Mouse (Mus musculus): ENCODE results near the gene Myl6. TPM values are rescaled to one million over a fixed set of nuclear protein-coding genes. Genes with fewer than 3 reads are reported as not detected.
"Not testable (repeated sequence)": the region's sequence is repeated elsewhere in the genome, so short reads cannot be mapped to it uniquely, and the experiment has no call there.

The Myl6 gene
- polyA plus RNA-seq, 1 experiment from 2014 or later = 3,187 TPM

DNA sequence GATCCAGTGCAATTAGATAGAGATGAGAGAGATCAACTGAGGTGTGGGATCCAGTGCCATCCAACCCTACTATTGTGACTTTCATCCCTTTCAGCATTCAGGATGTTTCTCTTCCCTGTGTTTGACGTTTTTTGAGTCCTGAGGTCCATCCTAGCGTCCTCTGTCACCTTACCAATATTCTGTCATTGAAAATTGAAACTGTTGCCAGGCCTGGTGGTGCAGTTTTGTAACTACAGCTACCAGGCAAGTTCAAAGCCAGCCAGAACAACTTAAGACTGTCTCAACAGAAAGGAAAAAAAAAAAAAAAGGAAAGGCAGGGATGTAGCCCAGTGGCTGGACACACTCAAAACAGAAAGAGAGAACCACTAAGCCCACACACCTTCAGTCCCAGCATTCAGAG lies 1.3 kb upstream of the Myl6 start:
- DNase-seq (ENCODE audit: low spot score) = no peak
- Histone ChIP-seq H3K27me3 (ENCODE audit: control insufficient read depth, insufficient read depth, low read length) (no peaks in the 10 kb centered on the region), H3K27ac (replicated peaks) (no peak overlapping the region), H3K4me3 (ENCODE audit: low read depth, low read length) (no peak overlapping the region), H3K9me3 (ENCODE audit: control insufficient read depth, low read length) (no peaks in the 10 kb centered on the region), H3K9ac (ENCODE audit: low read length) (no peak overlapping the region), H3K4me2 (replicated peaks; ENCODE audit: low read depth) (peak overlapping the region; percentile 85; the same call in 1 of the 2 replicates), H3K36me3 (ENCODE audit: control insufficient read depth, insufficient read depth, low read length) (peaks cover 7% of the 10 kb centered on the region; the same call in 1 of the 2 replicates), H3K4me1 (replicated peaks; ENCODE audit: control insufficient read depth, insufficient read depth) (peaks cover 6% of the 10 kb centered on the region; the same call in 1 of the 2 replicates)
- no peak for TF ChIP-seq EP300 (optimal IDR thresholded peaks at IDR 0.05)
- TF ChIP-seq CTCF (IDR thresholded peaks at IDR 0.05; ENCODE audit: low read depth) = peak; percentile 24; the same call in 1 of the 2 replicates
- no peak for ATAC-seq (ENCODE audit: low FRiP score, low TSS enrichment)
- 80% methylated on average over 2 of the region's 2 CpGs for WGBS

DNA sequence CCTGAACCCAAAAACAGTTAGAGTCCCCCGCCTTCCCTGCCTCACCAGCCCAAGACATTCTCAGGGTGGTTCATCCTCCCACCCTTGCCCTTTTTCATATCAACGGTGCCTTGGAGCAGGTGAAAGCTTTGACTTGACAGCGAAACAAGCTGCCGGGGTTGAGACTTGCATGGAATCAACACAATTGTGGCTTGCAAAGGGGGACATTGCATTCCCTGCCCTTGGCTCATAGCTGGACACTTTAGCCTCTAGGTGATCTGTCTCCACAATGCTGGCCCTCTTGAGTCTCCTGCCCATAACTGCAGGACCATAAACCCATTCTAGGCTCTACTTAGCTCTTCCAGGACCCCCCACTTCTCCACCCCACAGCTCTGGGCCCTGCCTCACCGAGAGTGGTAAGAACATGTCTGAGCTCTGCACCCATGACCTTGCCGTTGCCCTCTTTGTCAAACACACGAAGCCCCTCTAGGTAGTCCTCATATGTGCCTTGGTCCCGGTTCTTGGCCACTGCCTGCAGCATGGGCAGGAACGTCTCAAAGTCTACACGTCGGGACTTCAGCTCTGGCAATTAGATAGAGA lies 811 bp upstream of the Myl6 start:
- H3K4me3 ChIP-seq (ENCODE audit: low read depth, low read length) = peak overlapping the region; percentile 84
- peak overlapping the region; percentile 99 for H3K27ac ChIP-seq (replicated peaks)
- no peak for TF ChIP-seq CTCF (IDR thresholded peaks at IDR 0.05; ENCODE audit: low read depth)
- TF ChIP-seq EP300 (optimal IDR thresholded peaks at IDR 0.05) = no peak
- H3K36me3 ChIP-seq (ENCODE audit: control insufficient read depth, insufficient read depth, low read length) = peaks cover 11% of the 10 kb centered on the region; the same call in 1 of the 2 replicates
- H3K9ac ChIP-seq (ENCODE audit: low read length) = peak overlapping the region; percentile 82
- peak overlapping the region; percentile 85 for H3K4me2 ChIP-seq (replicated peaks; ENCODE audit: low read depth)
- no peaks in the 10 kb centered on the region for H3K27me3 ChIP-seq (ENCODE audit: control insufficient read depth, insufficient read depth, low read length)
- ATAC-seq (ENCODE audit: low FRiP score, low TSS enrichment) = no peak
- H3K9me3 ChIP-seq (ENCODE audit: control insufficient read depth, low read length) = no peaks in the 10 kb centered on the region
- DNase-seq (ENCODE audit: low spot score) = no peak
- H3K4me1 ChIP-seq (replicated peaks; ENCODE audit: control insufficient read depth, insufficient read depth) = peaks cover 6% of the 10 kb centered on the region; the same call in 1 of the 2 replicates
- WGBS = 47% methylated on average over 11 of the region's 11 CpGs

DNA sequence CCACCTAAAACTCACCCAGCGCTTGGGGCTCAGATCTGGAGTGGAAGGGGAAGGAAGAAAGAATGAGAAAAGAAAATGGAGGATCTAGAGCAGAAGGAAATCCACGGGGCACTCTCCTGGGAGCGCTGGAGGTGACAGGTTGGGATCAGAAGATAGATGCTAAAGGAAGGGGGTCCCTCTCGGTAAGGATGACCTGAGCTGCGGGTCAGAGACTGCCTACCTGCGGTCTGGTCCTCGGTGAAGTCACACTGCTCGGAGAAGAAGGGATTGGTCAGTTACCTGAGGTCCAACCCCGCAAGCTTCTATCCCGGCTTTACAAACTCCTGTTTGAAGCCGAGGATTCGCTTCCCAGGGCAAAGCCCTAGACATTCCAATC lies 638 bp downstream of the Myl6 start:
- H3K9me3 ChIP-seq (ENCODE audit: control insufficient read depth, low read length) = no peaks in the 10 kb centered on the region
- H3K4me2 ChIP-seq (replicated peaks; ENCODE audit: low read depth) = peak overlapping the region; percentile 85
- H3K4me3 ChIP-seq (ENCODE audit: low read depth, low read length) = peak overlapping the region; percentile 84
- no peaks in the 10 kb centered on the region for H3K27me3 ChIP-seq (ENCODE audit: control insufficient read depth, insufficient read depth, low read length)
- ATAC-seq (ENCODE audit: low FRiP score, low TSS enrichment) (peak; percentile 39), DNase-seq (ENCODE audit: low spot score) (no peak)
- H3K27ac ChIP-seq (replicated peaks) = peak overlapping the region; percentile 99
- H3K9ac ChIP-seq (ENCODE audit: low read length) = peak overlapping the region; percentile 97
- H3K4me1 ChIP-seq (replicated peaks; ENCODE audit: control insufficient read depth, insufficient read depth) = peaks cover 4% of the 10 kb centered on the region; the same call in 1 of the 2 replicates
- TF ChIP-seq EP300 (optimal IDR thresholded peaks at IDR 0.05) (no peak), CTCF (IDR thresholded peaks at IDR 0.05; ENCODE audit: low read depth) (0 out of 2 replicates have a peak, but pooled peaks have one; percentile 0)
- peaks cover 20% of the 10 kb centered on the region; the same call in 1 of the 2 replicates for H3K36me3 ChIP-seq (ENCODE audit: control insufficient read depth, insufficient read depth, low read length)
- WGBS = 0% methylated on average over 12 of the region's 12 CpGs

DNA sequence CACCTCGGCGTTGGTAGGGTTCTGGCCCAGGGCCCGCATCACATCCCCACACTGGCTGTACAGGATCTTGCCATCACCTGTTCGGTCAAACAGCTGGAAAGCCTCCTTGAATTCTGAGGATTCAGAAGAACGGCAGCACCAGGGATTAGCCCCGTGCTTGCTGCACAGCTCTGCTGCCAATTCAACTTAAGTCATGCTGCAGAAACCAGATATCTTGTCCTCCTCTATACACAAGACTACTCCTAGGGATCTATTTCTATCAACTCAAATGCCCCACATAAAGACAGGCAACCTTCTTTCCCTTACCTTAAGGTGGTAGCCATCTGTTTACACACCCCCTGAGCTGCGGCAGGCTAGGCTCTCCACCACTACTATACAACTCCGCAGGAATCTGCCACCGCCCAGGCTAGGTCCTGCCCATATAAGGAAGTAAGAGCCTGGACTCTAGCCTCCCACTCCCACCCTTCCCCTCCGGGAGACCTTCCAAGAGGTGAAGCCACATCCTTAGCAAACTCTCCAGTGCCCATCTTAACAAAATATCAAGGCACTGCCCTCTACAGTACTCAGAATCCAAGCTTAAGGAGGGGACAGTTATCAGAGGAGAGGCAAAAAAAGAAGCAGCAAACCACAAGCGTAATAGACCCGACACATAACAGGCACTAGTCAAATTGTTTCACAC lies 1.2 kb downstream of the Myl6 start:
- WGBS = 8% methylated on average over 12 of the region's 12 CpGs
- Histone ChIP-seq H3K27me3 (ENCODE audit: control insufficient read depth, insufficient read depth, low read length) (no peaks in the 10 kb centered on the region), H3K4me1 (replicated peaks; ENCODE audit: control insufficient read depth, insufficient read depth) (peaks cover 4% of the 10 kb centered on the region; the same call in 1 of the 2 replicates), H3K4me3 (ENCODE audit: low read depth, low read length) (peak overlapping the region; percentile 84), H3K36me3 (ENCODE audit: control insufficient read depth, insufficient read depth, low read length) (peaks cover 21% of the 10 kb centered on the region; the same call in 1 of the 2 replicates), H3K4me2 (replicated peaks; ENCODE audit: low read depth) (peak overlapping the region; percentile 85), H3K27ac (replicated peaks) (peak overlapping the region; percentile 99), H3K9ac (ENCODE audit: low read length) (peak overlapping the region; percentile 97), H3K9me3 (ENCODE audit: control insufficient read depth, low read length) (no peaks in the 10 kb centered on the region)
- peak; percentile 80 for DNase-seq (ENCODE audit: low spot score)
- ATAC-seq (ENCODE audit: low FRiP score, low TSS enrichment) = peak; percentile 72
- TF ChIP-seq EP300 (optimal IDR thresholded peaks at IDR 0.05) = no peak
- 0 out of 2 replicates have a peak, but pooled peaks have one; percentile 12 for TF ChIP-seq CTCF (IDR thresholded peaks at IDR 0.05; ENCODE audit: low read depth)

DNA sequence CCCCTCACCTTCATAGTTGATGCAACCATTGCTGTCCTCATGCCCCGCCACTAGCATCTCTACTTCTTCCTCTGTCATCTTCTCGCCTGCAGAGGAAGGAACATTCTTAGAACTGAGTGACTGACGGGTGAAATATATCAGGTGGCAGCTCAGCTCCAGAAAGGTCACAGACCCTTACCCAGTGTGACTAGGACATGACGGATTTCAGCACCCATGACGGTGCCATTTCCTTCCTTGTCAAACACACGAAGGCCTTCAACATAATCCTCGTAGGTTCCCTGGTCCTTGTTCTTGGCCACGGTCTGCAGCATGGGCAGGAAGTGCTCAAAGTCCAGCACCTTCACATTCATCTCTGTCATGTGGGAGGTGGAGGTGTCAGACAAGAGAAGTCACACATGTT lies 1.9 kb downstream of the Myl6 start:
- H3K4me2 ChIP-seq (replicated peaks; ENCODE audit: low read depth) = peak overlapping the region; percentile 85
- ATAC-seq (ENCODE audit: low FRiP score, low TSS enrichment); H3K27me3 ChIP-seq (ENCODE audit: control insufficient read depth, insufficient read depth, low read length); H3K4me1 ChIP-seq (replicated peaks; ENCODE audit: control insufficient read depth, insufficient read depth); DNase-seq (ENCODE audit: low spot score); H3K9me3 ChIP-seq (ENCODE audit: control insufficient read depth, low read length): not testable (repeated sequence)
- H3K9ac ChIP-seq (ENCODE audit: low read length) = peak overlapping the region; percentile 97
- H3K27ac ChIP-seq (replicated peaks) = peak overlapping the region; percentile 99
- H3K36me3 ChIP-seq (ENCODE audit: control insufficient read depth, insufficient read depth, low read length) = peaks cover 27% of the 10 kb centered on the region
- H3K4me3 ChIP-seq (ENCODE audit: low read depth, low read length) = peak overlapping the region; percentile 84
- 27% methylated on average over 7 of the region's 8 CpGs for WGBS

DNA sequence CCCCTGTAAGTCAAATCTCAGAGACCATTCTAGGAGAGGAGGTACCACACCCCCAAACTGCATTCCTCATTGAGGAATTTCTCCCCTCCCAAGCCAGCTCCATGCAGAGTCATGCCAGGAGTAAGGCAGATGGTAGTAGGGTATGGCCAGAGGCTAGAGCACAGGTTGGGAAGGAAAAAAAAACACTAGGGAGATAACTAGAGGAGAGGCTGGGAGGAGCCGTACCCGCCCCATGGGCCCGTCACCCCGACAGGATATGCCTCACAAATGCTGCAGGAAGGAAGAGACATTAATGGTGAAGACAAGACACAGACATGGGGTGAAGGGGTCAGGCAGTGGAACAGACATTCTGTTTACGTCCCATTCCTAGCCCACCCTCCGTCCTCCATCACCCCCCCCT lies 2.5 kb downstream of the Myl6 start:
- Histone ChIP-seq H3K27me3 (ENCODE audit: control insufficient read depth, insufficient read depth, low read length) (no peaks in the 10 kb centered on the region), H3K4me3 (ENCODE audit: low read depth, low read length) (peak overlapping the region; percentile 84), H3K4me1 (replicated peaks; ENCODE audit: control insufficient read depth, insufficient read depth) (peaks cover 4% of the 10 kb centered on the region; the same call in 1 of the 2 replicates), H3K9ac (ENCODE audit: low read length) (peak overlapping the region; percentile 59), H3K4me2 (replicated peaks; ENCODE audit: low read depth) (peak overlapping the region; percentile 85), H3K36me3 (ENCODE audit: control insufficient read depth, insufficient read depth, low read length) (peaks cover 29% of the 10 kb centered on the region), H3K27ac (replicated peaks) (peak overlapping the region; percentile 99), H3K9me3 (ENCODE audit: control insufficient read depth, low read length) (no peaks in the 10 kb centered on the region)
- TF ChIP-seq EP300 (optimal IDR thresholded peaks at IDR 0.05) = no peak
- TF ChIP-seq CTCF (IDR thresholded peaks at IDR 0.05; ENCODE audit: low read depth) = no peak
- DNase-seq (ENCODE audit: low spot score) (no peak), ATAC-seq (ENCODE audit: low FRiP score, low TSS enrichment) (no peak)
- 15% methylated on average over 6 of the region's 6 CpGs for WGBS
